ENCODE assay signal across 10 mouse cellular contexts in genomic region chr2:143207191-143207590, GRCm38 (mm10).
A peak's percentile ranks its signal among the peaks of the same experiment; 100 is the strongest.
DNase-seq lines count a peak whose midpoint lies in the region; ATAC-seq and TF ChIP-seq lines count a peak whose summit lies in the region.
"Had no signal": no experiment of that assay in that cellular context is flagged by ENCODE, and none has a peak within 500 bp of the region (broad histone marks: within the 10 kb centered on the region; RNA-seq: fewer than 3 reads in every experiment).

No protein-coding gene starts in this region.

- H3K9me3 ChIP-seq in liver, embryonic 12.5 days (replicated peaks): no peaks in the 10 kb centered on the region; the same call in none of the 2 replicates
- H3K9me3 ChIP-seq: heart, embryonic 15.5 days had no signal

- ATAC-seq in liver, embryonic 12.5 days: no peak
- 0 out of 2 replicates have a peak, but pooled peaks have one; percentile 34 for ATAC-seq in megakaryocyte progenitor cell, adult 5-6 weeks (replicated peaks; ENCODE audit: poor library complexity)
- ATAC-seq in megakaryocyte-erythroid progenitor cell, adult 5-6 weeks (replicated peaks; ENCODE audit: low FRiP score, low TSS enrichment, poor library complexity, severe bottlenecking): no peak

- no peak overlapping the region for H3K9ac ChIP-seq in liver, embryonic 12.5 days
- H3K9ac ChIP-seq: heart, embryonic 15.5 days had no signal

- intact Hi-C loops in heart, postnatal 25 days (cut with DNase I): no loop called here

- no peaks in the 10 kb centered on the region for H3K27me3 ChIP-seq in liver, embryonic 12.5 days (replicated peaks)
- H3K27me3 ChIP-seq: heart, embryonic 15.5 days had no signal

- DNase-seq in liver: peak; percentile 14
- DNase-seq in Muller cell, postnatal 12 days (ENCODE audit: inconsistent ontology term): peak; percentile 11
- DNase-seq in brain, embryonic 14.5 days (ENCODE audit: low read depth): peak; percentile 44
- no peak for DNase-seq in heart, postnatal 25 days (ENCODE audit: low spot score)

- H3K36me3 ChIP-seq in liver, embryonic 12.5 days: no peaks in the 10 kb centered on the region
- H3K36me3 ChIP-seq: heart, embryonic 15.5 days had no signal

- TF ChIP-seq POLR2A in brain, embryonic 14.5 days (IDR thresholded peaks at IDR 0.05; ENCODE audit: borderline replicate concordance, extremely low read depth, insufficient read depth, insufficient read length, poor library complexity, severe bottlenecking): no peak

- H3K4me3 ChIP-seq in liver, embryonic 12.5 days: no peak overlapping the region
- H3K4me3 ChIP-seq: erythroblast, embryonic 14.5 days; heart, embryonic 15.5 days; left cerebral cortex, adult 2 months had no signal

- no peaks in the 10 kb centered on the region for H3K4me1 ChIP-seq in liver, embryonic 12.5 days
- H3K4me1 ChIP-seq: heart, embryonic 15.5 days had no signal

- TF ChIP-seq CTCF in brain, embryonic 14.5 days (IDR thresholded peaks at IDR 0.05; ENCODE audit: borderline replicate concordance, extremely low read depth, insufficient read depth, insufficient read length): no peak

- no peak overlapping the region for H3K4me2 ChIP-seq in liver, embryonic 12.5 days
- H3K4me2 ChIP-seq: heart, embryonic 15.5 days had no signal

- no peak overlapping the region for H3K27ac ChIP-seq in liver, embryonic 12.5 days
- H3K27ac ChIP-seq: heart, embryonic 15.5 days; left cerebral cortex, adult 2 months had no signal

- WGBS in liver, embryonic 12.5 days (ENCODE audit: insufficient replicate concordance): 35% methylated on average over 5 of the region's 5 CpGs
